Mouse (Mus musculus) CD8-positive naive resting alpha-beta T cell, adult 2 months (primary cell): ENCODE data around the gene A930009A15Rik.

Experiments used
- DNase-seq, 2 experiments: peaks; one replicate each; pipeline ENCODE4 v3.0.0; 2022; ENCODE audit warnings: low read depth in 2 of 2, low spot score in 2 of 2

The A930009A15Rik gene

DNA sequence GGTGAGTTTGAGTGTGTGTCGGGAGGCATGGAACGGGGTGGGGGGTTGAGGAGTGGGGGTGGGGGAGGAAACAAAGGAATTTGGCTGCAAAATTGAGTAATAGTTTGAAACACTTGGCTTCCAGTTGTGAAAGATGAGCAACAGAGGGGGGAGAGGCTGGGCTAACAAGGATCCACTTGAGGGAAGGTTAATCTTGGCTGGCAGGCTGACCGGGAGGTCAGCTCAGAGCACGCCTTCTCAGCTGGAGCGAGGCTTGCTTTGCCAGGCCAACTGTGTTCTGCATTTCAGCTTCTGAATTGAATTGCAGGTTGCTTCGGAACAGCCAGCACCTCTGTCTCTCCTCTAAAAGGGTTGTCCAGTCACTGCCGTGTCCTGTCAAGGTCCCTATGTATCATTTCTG lies 9.7 kb downstream of the A930009A15Rik start:
- no peak for DNase-seq

DNA sequence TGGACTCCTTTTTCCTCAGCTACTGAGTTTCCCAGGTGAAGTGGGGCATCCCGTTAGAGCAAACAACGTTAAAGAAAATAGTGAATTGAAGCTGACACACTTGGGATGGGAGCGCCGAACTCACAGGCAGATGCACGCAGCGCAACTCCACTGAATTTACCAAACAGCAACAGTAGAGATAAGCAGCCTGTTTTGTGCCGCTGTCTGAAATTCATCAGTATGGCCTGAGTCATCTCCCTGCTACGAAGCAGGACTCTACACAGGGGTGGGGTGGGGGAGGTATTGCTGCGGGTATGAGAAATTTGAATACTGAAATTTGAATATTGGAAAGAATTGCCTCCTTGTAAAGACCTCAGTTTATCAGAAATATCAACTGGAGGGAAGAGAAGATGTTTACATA lies 12.2 kb downstream of the A930009A15Rik start:
- no peak for DNase-seq

- no peak for DNase-seq
These were observed 13.3 kb downstream of the A930009A15Rik start for GRCm38 (mm10) chr10:115583071-115583470.

- DNase-seq, result no peak
These were observed 14.9 kb downstream of the A930009A15Rik start for GRCm38 (mm10) chr10:115584656-115585055.

GRCm38 (mm10) chr10:115585491-115586245 lies 15.9 kb downstream of the A930009A15Rik start:
- no peak for DNase-seq

- no peak for DNase-seq
These were observed 16.8 kb downstream of the A930009A15Rik start for GRCm38 (mm10) chr10:115586246-115587231.

DNA sequence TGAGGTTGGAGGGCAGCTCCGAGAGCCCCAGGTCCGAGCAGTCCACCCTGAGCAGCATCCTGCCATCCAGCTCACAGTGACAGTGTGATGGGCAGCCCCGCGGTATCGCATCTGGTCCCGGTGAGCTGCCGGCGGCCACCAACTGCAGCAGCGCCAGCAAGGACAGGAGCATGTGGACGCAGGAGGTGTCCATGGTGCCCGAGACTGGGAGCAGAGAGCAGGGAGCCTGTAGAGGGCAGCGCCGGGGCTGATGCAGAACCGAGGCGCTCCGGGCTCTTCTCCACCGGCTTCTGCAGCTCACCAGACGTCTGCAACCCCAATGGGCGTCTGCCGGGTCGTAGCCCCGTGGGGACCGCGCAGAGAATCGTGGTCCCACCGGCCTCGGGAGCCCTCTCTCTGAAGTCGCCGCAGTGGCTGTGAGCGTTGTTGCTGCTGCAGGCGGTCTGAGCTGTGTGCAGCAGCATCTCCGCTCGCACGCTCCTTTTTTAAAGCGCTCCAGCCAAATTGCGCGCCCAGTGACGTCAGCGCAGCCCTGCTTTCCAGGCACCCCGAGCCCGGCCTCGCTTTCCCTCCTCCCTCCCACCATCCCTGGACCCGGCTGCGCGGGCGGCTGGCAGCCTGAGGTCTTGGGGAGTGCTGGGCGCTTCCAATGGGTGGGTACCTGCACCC lies 17.6 kb downstream of the A930009A15Rik start, which contains the start of gene Lgr5:
Gene Lgr5, minus strand, starts transcription at position 480 of the 669 bp plus-strand sequence.
- DNase-seq, result no peak

DNA sequence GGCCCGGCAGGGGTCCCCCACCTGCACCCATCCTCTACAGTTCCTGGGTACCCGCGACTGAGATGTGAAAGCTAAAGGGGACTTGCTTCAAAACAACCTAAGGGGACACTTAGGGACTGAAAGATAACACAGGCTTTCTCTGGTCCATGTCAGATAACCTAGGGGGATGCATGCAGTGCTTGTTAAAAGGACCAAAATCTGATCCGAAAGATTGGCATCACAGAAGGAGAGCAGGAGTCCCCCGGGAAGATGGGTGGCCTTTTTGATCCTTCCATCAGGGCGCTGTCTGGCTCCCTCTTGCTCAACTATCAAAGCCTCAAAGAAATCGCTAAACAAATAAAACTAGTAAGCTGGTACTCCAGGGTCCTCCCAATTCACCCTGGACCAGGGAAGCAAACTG lies 18.2 kb downstream of the A930009A15Rik start:
- no peak for DNase-seq

DNA sequence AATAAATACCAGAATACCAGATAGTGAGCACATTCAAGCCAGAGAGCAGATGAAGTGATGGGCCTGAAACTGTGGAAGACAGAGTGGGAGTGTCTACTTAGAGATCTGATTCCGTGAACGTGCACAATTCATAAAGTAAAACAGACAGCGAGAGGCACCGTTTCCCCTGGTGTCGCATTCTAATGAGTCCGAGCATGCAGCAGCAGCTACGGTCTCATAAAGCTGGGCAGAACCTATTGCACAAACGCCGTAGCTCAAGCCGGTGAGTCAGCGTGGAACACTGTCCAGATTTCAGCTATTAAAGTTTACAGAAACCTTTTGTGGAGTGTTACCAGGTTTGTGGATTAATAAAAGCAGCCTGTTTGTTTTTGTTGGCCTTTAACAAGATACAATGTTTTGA lies 23.4 kb downstream of the A930009A15Rik start:
- no peak for DNase-seq

GRCm38 (mm10) chr10:115593651-115594050 lies 23.9 kb downstream of the A930009A15Rik start:
- DNase-seq, result no peak

DNA sequence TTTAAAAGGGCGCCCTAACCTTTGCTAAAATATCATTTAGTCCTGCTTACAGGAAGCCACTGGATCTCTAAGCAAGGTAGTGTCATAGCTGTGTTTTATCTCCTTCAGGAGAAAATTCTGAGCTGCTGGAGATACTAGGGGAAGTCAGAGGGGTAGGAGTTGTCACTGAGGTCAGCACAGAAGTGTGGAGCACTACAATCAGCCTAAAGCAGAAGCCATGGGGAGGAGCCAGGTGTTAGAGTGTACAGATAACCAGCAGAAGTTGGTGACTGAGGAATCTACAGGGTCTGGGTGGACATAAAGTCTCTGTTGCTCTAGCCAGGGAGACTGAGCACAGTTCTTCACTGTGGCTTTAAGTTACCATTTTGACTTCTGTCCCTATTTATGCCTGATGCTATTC lies 26.0 kb downstream of the A930009A15Rik start:
- DNase-seq, result no peak

DNA sequence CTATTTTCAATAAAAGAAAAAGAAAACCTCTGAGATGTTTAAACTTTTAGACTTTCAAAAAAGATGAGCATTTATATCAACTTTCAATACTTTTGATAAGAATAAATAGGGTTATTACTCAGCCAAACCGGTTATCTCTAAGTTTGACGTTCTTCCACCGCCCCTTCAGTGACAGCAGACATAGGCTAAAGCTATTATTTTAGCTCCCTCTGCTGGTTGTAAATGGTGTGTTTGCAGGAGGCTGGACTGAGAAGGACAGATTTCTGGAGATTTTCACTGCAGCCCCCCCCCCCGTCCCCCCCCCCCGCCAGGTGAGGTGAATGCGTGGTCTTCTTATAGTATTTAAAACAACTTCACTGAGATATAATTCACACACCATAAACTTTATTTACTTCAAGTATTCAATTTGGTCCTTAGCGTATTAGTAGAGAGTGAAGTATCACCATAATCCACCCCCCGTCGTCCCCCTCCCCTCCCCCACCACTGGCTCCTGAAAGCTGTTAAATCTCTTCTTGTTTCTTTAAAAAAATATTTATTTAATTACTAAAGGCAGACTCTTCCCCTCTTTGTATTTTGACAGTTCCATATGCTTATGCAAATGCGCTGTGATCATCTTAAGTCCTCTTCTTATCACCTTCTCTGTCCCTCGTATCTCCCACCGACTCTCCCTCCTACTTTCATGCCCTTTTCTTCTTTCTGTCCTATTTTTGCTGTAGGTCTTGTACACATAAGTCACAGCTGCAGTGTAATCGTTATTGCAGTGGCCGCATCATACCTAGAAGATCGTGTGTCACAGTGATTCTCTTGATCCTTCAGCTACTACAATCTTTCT lies 47.9 kb downstream of the A930009A15Rik start:
- no peak for DNase-seq

DNA sequence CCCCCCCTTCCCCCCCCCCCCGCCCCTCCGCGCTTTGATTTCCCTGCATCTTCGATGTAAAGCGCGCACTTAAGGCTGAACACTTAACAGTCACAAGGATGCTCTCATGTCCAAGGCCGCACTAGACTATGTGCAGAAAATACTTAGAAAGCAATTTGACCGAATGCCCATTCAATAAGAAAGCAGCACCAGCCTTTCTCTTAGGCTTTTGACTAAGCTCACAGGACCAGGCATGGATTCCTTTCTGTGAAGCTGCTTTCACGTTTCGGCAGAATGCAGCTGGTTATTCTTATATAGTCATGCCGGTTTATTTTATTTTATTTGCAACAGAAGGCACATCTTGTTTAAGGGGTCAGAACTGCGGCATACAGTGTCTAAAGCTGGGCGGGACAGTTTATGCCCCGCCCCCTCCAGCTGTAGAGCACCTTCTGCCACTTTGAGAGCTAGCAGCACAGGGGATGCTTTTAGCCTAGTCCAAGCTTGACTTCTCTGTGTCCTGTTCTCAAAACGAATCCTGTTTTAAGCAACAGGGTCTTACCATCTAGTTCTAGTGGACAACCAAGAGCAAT lies 48.6 kb downstream of the A930009A15Rik start:
- no peak for DNase-seq

GRCm38 (mm10) chr10:115623481-115623880 lies 53.7 kb downstream of the A930009A15Rik start:
- no peak for DNase-seq

DNA sequence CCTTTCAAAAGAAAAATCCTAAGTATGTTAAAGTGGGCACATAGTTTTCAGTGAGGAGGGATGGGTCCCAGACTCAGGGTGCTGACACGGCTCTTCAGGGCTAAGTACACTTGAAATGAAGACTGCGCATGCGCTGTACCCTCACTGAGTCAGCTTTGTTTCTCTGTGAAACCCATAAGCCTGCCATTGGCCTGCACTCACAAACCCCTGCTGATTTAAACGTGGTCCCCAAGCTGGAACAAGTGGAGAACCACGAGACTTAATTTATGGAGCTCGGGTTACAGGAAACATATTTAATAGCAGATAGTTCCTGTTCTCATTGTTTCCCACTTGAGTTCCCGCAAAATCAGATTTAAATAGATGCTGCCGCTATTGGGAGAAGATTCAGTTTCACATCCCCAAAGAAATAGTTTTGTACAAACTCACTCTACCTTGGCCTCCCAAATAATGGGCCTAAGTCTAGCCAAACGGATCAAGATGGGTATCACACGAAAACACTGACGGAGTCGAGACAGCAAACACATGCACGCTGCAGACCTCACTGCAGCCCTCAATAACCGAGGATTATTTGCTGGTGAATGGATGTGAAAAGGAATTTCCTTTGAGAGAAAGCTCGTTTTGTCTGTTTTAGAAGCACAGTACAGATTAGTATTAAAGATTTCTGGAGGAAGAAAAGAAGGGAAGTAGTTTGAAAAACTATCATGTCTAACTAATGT lies 54.3 kb downstream of the A930009A15Rik start:
- DNase-seq, result no peak

DNA sequence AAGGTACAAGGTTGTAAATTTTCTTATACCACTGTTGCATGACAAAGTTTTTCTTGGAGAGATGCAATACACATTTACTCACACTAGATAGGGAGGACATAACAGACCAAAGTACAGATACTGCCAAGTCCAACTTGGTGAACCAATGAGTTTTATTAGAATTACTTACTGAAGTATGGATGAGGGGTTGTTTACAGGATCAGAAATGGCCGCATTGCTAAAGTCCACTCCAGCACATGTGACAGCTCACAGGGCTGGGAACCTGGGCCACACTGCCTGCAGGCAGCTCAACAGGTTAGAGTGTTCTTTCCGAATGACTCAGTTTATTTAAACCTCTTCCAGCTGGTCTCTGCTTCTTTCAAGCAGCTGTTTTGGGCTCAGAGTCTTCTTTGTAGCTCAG lies 55.2 kb downstream of the A930009A15Rik start:
- no peak for DNase-seq

DNA sequence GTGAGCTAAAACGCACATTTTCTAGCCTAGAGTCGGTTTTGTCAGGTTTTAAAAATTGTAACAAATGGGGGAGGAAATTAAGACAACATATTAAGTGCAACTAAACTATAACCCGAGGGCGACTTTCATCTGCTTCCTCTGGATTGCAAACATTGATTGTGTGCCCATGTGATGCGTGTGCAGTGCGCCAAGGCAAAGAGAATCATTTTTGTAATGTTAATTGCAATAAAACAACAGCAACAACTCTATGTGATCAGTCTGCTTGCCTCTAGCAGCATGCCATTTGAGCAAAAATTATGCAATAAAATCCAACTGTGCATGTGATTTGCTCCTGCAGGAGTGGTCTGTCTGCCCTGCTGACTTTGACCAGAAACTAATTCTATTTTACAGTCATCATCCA lies 56.9 kb downstream of the A930009A15Rik start:
- DNase-seq, result no peak
